Mouse (Mus musculus) layer of hippocampus, adult 9-11 months (tissue): ENCODE measurements around the gene Phlda2.

Experiments used
- DNase-seq: peaks from one replicate; pipeline ENCODE4 v3.0.0; 2022

Gene Phlda2

GRCm38 (mm10) chr7:143501643-143502417 lies 1.1 kb downstream of the Phlda2 start:
- no peak for DNase-seq

- no peak for DNase-seq
These were observed 2.0 kb downstream of the Phlda2 start for GRCm38 (mm10) chr7:143500912-143501311.

DNA sequence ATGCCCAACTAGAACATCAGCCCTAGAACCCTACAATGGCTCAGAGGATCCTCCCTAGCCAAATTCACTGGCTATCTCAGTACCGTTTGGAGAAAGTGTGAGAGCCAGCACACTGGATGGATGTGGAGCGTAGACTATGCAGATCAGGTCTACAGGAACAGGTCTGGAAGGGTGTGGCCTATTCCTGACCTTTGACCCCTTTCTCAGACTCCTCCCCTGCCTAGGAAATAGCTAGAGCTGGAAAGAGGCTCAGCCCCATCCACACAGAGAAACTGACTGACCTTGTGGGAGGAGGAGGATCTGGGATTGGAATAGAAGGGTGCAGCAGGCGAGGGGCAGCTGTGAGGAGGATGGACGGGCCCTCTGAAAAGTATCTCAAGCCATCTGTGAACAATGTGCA lies 4.4 kb downstream of the Phlda2 start:
- DNase-seq, result no peak

DNA sequence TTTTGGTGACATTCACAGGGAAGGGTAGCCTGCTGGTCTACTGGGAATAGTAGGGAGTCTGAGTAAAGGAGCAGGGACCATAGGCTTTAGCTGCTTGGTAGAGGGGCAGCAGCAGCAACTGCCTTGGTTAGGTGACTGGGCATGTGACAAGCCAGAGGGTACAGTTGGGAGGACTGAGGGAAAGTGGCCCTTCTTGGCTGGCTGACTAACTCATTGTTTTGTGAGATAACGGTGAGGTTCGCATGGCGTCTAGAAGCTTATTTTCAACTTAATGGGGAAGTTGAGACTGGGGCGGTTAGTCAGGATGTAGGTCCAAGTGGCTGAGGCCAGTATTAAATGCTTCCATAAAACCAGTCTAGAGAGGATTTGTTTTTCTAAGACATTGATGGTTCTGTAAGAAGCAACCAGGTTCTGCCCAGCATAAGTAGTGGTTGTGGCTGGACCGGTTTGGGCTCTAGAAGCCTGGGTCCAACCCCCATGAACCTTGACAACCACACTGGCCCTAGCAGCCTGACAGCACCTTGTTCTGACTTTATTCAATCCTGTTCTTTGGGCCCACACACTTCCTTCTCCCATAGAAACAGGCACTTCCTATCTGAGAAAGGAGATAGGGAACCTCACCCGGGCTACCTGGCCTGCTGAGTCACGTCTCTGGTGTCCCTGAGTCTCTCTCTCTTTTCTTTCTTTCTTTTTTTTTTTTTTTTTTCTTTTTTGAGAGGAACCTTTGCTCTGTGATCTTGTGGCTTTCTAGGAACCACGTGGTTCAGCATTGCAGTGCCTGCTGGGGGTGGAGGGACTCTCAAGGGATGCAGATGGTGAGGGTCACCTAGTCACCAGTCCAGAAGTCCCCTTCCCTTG lies 7.6 kb downstream of the Phlda2 start:
- DNase-seq, result no peak

- no peak for DNase-seq
These were observed 9.3 kb downstream of the Phlda2 start for GRCm38 (mm10) chr7:143493616-143494126.

GRCm38 (mm10) chr7:143489735-143490134 lies 13.2 kb downstream of the Phlda2 start:
- DNase-seq, result no peak

- DNase-seq, result no peak
These were observed 20.4 kb downstream of the Phlda2 start for GRCm38 (mm10) chr7:143482541-143482940.

DNA sequence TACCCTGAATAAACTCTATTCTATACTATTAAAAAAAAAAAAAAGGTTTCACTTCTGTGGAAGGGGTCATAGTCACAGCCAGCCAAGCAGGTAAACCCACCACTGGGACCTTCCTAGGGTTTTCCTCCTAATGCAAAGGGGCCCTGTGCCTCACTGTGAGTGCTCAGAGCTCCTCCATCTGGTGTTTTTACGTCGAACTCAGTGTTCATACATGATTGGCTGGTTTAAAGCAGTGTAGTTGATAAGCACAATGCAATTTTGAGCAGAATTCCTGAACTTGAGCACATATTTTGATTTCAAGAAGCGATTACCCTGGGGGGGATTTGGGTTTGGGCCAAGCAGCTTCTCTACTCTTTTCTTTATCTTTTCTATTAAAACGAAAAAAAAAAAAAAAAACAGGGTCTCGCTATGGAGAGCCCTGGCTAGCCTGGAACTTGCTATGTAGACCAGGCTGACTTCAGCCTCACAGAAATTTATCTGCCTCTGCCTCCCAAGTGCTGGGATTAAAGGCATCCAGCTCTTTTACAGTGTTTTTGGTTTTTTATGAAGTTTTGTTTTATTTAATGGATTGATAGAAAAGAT lies 21.1 kb downstream of the Phlda2 start:
- no peak for DNase-seq

- DNase-seq, result no peak
These were observed 22.5 kb downstream of the Phlda2 start for GRCm38 (mm10) chr7:143480498-143480897.

DNA sequence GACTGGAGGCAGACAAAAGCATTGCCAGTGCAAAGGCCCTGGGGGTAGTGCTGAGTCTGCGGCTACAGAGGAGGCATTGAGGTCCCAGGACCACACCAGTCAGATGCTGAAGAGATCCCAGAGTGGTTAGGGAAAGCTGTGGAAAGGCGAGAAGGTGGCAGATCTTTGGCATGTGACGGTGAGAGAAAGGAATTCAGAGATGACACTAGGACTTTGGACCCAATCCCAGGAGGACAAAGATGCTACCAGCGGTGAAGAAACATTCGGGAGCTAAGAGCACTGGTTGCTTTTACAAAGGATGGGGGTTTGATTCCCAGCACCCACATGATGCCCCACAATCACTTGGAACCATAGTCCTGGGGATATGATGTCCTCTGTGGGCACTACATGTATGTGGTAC lies 25.1 kb downstream of the Phlda2 start:
- no peak for DNase-seq

DNA sequence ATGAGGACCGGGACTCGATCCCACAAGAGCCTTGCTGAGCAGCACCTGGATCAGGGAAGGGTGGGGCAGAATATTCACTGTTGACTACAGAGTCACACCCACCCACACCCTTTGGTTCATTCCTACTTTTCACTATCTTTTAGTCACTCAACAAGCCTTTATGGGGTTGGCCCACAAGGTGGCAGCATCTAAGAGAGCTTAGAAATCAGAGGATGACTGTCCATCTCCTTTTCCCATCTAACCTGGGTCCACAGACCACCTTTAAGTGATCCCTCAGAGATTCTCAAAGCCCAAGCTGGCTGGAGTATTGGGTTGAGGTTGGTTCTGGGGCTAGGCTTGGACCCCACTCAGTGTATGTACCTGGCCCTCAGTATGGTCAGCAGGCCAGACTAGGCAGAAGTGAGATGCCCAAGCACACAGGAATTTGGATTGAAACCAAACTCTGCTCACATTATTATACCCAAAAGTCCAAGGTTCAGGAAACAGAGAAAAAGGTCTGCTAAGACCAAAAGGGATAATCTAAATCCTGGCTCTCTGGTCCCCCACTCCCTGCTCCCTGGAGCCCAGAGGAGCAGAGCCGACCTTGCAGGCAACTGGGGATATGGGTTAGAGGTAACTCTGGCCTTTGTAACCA lies 26.1 kb downstream of the Phlda2 start:
- no peak for DNase-seq

DNA sequence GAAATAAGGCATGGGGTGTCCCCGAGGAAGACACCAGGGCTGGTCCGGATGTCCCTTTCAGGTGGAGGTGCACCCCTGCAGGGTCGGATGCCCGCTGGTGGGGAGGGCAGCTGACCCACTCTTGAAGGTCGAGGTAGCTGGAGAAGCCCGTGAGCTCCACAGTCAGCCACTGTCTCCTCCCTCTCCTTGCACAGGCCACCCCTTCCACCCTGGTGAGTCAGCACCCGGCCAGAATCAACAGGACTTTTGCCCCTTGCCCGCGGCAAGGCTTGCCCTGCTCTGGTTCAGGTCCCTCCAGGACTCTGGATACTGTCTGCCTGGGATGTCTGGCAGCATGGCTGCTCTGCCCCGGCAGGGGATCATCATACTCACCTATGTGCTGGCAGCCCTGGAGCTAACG lies 27.1 kb downstream of the Phlda2 start:
- no peak for DNase-seq

- no peak for DNase-seq
These were observed 28.1 kb downstream of the Phlda2 start for GRCm38 (mm10) chr7:143474811-143475210.

GRCm38 (mm10) chr7:143473347-143474101 lies 29.4 kb downstream of the Phlda2 start, which contains the start of gene Slc22a18:
Slc22a18 (plus strand) TSS chr7:143473736.
- DNase-seq, result no peak

DNA sequence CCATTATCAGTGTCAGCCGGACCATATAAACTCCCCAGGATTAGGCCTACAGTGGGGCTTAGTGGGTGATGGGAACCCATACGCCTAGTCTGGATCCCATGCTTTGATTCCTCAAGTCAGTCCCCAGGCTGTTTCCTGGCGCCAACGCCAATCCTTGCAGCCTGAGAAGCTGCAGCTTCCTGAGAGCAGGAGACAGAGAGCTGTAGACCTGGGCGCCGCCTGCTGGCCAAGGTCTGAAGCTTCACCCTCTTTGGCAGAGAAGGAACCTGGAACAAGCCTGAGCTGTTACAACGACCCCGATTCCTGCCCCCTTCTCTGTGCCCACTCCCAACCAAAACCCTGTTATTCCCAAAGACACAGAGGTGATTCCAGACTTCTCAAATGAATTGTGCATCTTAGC lies 33.0 kb downstream of the Phlda2 start:
- peak; percentile 36 for DNase-seq

GRCm38 (mm10) chr7:143467714-143468113 lies 35.2 kb downstream of the Phlda2 start:
- no peak for DNase-seq

GRCm38 (mm10) chr7:143466099-143466677 lies 36.8 kb downstream of the Phlda2 start:
- peak; percentile 52 for DNase-seq

- DNase-seq, result no peak
These were observed 38.0 kb downstream of the Phlda2 start for GRCm38 (mm10) chr7:143464811-143465560.

- DNase-seq, result no peak
These were observed 39.0 kb downstream of the Phlda2 start for GRCm38 (mm10) chr7:143463865-143464415.

DNA sequence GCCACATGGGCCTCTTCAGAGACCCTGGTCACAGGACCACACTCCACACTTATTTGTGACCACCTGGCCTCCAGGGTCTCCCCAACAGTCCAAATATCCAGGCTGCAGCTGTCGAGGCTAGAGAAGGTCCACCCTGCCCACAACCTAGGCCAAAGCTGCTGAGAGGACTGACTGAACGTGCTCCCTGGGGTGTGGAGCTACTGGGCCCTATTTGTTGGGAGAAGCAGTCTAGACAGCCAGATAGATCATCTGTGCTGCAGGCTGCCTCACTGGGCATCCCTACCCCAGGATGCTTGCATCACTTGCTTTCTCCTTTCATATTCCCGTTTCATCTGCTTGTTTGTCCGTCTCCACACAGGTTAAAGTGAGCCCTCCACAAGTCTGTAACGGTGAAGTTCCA lies 40.4 kb downstream of the Phlda2 start:
- DNase-seq, result no peak

DNA sequence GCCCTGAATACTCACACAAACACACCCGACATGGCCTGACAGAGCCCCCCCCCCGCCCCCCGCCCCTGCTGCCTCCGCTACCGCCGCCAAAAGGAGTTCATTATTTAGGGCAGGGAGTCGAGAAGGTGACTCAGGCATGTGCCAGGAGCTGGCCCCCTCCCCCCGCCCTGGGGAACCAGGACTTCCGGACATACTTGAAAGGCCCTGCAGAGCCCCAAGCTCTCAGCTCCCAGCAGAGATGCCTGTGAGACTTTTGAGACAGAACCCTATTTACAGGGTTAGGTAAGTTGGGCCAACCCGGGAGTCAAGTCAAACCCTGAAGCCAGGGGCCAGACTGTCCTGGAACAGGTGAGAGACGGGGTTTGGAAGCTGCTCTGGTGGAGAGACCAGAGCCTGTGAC lies 41.0 kb downstream of the Phlda2 start:
- DNase-seq, result no peak
